Mouse (Mus musculus): Measurements from ENCODE around the gene Cbr4. TPM values are rescaled to one million over a fixed set of nuclear protein-coding genes. Genes with fewer than 3 reads are reported as not detected.

Cbr4 gene
- total RNA-seq, 4 experiments from 2014 or later: 24.7 to 29.7 (median 26.5) TPM

GRCm38 (mm10) chr8:61486923-61487529 lies 508 bp upstream of the Cbr4 start:
- DNase-seq (ENCODE audit: low spot score in 2 of 2): no peak

GRCm38 (mm10) chr8:61488631-61489030 lies 1.1 kb downstream of the Cbr4 start:
- DNase-seq (ENCODE audit: low spot score in 2 of 2): no peak

DNA sequence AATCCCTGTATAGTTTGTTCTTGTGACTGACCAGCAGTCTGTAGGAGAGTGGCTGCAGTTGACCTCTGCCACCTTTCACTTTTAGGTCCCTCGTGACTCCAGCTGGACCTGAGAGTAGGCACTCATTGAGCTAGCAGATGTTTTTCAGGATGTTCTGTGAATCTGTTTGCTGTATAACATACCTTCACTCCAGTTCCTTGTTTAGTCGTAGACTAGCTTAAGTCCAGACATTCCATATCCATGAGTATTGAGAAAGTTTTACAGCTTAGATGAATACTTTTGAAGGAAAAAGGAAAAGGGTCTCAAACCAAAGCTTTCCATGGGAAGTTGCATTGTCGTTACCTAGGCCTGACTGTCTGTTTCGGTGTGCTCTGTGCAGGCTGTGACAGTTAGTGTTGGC lies 9.6 kb downstream of the Cbr4 start:
- no peak for DNase-seq (ENCODE audit: low spot score in 2 of 2)

DNA sequence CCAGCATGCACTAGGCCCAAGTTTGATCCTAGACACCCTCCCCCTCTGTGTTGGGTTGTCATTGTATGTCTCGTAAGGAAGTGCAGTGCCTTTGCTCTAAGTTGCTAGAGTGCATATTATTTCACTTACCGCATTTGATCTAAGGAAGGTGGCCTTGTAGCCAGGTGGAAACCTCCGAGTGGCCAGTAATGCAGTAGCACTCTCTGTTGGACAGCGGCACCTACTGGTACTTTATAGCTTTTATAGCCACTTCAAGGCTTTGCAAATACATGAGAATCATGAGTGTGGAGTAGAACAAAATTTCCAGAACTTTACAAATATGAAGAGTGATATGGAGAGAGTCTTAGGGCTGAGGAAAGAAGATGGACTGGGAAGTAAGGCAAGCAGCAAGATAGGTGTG lies 11.5 kb downstream of the Cbr4 start:
- DNase-seq (ENCODE audit: low spot score in 2 of 2): no peak

DNA sequence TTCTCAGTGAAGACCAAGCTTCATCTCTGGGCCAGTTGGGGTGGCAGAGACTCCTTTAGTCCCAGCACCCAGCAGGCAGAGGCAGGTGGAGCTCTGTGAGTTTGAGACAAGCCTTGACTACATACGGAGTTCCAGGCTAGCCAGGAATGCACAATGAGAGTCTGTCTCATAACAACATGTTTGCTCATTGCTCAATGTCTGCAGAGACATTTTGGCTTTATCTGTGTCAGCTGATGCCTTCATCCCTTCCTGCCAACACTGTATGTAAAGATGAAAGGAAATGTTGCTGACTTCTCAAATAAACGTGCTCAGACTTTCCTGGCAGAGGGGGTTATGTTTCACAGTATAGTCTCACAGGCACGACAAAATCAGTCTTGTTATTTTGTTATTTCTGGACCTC lies 13.4 kb downstream of the Cbr4 start:
- no peak for DNase-seq (ENCODE audit: low spot score in 2 of 2)

GRCm38 (mm10) chr8:61502277-61502676 lies 14.7 kb downstream of the Cbr4 start:
- DNase-seq (ENCODE audit: low spot score in 2 of 2): no peak

DNA sequence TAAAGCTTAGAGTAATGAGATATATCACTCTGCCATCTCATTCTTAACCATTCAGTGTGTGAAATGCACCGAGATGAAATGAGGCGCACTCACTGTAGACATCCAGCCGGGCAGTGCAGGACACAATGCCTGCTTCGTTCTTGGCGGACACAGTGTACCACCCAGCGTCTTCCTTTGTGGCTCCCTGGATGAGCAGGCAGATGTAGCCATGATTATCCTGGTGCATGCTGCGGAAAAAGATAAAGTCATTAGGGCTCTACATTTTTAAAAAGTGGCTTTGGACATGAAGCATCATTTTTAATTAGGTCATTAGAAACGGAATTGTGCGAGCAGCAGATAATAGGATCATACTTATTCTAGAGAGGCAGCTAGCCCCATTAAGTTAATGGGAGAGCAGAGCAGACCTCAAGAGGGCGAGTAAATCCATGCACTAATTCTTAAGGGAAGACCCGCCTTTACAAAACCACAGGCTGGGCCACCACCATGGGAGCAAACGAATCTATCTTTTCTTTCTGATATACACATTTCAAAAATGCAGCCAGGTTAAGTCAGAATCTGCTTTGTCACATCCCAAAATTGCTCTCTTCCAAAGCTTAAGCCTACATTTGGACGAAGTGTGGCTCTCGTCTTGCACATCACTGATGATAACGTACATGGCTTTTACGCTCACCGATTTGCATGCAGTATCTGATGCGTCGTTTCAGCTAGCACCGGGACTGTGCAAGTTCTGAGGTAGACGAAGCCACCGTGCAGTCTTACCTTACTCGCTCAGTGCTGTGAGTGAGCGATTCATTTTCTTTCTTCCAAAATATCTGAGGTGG lies 27.8 kb downstream of the Cbr4 start:
- no peak for DNase-seq (ENCODE audit: low spot score in 2 of 2)

DNA sequence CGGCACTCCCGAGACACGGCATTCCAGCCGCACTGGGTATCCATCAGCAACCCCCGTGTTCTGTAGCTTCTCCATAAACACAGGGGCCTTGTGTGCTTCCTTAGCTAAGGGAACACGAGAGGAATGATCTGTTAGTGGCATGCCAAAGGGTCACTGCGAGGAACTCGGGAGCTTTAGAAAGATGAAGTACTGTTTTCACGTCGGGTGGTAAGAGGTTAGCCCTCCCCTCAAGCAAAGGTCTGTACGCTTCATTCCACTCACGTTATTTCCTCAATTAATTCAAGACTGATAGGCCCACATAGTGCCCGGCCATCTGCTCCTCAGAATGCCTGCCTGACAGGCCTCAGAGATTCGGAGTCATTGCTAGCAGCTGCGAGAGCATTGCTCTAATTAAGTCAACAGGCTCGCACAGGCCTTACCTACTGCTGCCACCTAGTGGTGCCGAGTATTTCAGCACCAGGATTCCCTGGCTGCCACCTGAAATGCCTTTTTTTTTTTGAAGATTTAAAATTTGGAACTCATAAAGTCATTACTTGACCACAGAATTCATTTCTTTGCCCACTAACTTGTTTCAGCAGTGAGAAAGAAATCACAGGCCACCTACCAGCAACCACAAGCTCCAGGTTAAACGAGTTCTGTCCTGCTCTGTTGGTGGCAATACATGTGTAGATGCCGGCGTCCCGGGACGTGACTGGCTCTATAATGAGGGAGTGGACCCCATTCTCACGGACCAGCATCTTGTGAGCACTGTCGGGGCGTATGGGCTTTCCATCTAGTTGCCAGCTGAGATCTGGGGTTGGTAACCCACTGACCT lies 28.6 kb downstream of the Cbr4 start:
- peak; percentile 74 to 78 for DNase-seq (ENCODE audit: low spot score in 2 of 2)

DNA sequence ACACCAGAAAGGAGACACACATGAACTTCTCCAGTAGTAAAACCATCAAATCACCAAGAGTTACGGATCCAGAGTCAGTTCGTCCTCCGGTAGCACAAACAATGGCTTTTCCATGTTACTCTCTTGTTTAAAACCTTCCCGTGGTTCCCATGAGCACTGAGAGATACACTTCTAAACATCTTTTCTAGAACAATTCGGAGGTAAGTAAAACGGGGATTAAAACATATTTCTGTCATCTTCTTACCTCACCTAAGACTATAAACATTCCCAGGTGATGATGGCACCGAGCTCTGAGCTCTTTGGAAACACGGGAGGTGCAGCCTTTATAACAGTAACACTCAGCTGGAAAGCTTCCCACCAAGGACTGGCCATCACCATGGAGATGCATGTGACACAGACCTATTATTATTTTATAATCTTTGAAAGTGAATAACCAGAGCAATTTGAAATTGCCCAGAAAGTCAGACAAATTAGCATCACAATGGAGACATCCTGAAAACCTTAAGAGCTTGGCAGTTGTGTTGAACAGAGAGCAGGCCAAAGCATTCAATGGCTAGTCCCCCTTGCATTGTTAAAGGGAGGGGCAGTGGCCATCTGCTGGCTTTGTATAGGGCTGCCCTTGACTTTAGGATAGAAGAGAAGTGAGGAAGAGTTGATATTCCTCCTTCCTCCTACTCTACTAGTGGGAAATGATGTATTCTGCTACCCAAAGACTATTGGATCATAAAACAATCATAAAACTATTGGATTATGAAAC lies 29.4 kb downstream of the Cbr4 start:
- no peak for DNase-seq (ENCODE audit: low spot score in 2 of 2)

GRCm38 (mm10) chr8:61517502-61518185 lies 30.1 kb downstream of the Cbr4 start:
- DNase-seq (ENCODE audit: low spot score in 2 of 2): no peak

GRCm38 (mm10) chr8:61522132-61522531 lies 34.6 kb downstream of the Cbr4 start:
- peak in 1 of 2 experiments; percentile 26 for DNase-seq (ENCODE audit: low spot score in 2 of 2)

GRCm38 (mm10) chr8:61527037-61527436 lies 39.5 kb downstream of the Cbr4 start:
- DNase-seq (ENCODE audit: low spot score in 2 of 2): no peak

DNA sequence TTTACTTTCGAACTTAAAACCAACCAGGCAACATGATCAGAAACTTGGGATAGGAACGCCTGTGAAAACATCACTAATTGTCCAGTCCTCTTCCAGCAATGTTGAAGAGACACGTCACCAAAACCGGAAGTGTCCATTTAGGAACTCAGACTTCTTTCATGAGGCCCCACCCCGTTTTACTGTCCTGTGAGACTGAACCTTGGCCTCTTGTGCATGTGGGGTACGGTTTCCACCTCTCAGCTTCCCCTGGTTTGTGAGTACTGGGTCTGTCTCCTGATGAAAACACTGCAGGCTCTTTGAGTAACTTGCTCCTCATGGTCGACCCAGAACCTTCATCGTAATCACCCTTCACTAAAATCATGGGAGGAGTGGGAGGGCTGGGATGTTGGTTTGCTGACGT lies 40.7 kb downstream of the Cbr4 start:
- no peak for DNase-seq (ENCODE audit: low spot score in 2 of 2)

GRCm38 (mm10) chr8:61528642-61529041 lies 41.1 kb downstream of the Cbr4 start:
- DNase-seq (ENCODE audit: low spot score in 2 of 2): no peak

DNA sequence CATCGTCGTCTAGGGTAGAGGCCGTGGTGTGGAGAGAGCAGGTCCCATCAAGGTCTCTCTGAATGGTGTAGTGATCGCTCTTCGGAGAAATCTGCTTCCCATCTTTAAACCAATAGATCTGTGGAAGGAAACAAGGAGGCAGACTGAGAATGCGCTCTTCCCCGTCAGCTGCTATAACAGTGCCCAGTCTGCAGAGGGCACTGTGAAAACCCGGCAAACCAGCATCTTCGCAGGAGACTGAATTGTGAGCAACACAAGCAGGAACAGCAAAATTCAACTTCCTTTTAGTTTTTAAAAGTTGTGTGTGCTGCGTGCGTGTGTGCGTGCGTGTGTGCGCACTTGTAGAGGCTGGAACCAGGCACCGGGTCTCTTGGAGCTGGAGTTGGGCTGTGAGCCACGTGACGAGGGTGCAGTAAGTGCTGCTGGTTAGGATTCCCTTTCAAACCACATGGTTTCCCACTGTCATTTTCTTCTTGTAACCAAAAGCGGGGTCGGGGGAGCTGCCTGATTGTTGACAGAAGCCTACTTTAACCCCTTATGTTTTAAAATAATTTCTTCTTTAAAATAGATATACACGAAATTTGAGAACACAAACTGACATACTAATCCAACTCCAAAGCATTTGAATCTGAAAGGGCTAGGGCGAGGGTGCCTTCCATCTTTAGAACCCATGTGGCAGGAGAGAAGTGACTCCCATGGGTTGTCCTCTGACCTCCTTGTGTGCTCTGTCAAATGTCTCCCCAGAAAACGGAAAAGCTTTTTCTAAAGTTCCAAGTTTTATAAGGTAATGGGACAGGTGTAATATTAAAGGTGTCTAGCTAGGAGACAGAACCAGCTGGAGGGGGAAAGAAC lies 44.6 kb downstream of the Cbr4 start:
- no peak for DNase-seq (ENCODE audit: low spot score in 2 of 2)

- DNase-seq (ENCODE audit: low spot score in 2 of 2): no peak
These were observed 45.3 kb downstream of the Cbr4 start for GRCm38 (mm10) chr8:61532831-61533230.

GRCm38 (mm10) chr8:61533356-61533926 lies 45.9 kb downstream of the Cbr4 start:
- no peak for DNase-seq (ENCODE audit: low spot score in 2 of 2)

- no peak for DNase-seq (ENCODE audit: low spot score in 2 of 2)
These were observed 47.9 kb downstream of the Cbr4 start for GRCm38 (mm10) chr8:61535472-61535871.

GRCm38 (mm10) chr8:61537471-61537870 lies 49.9 kb downstream of the Cbr4 start:
- DNase-seq (ENCODE audit: low spot score in 2 of 2): no peak

Data from left cerebral cortex, adult 8-10 months (tissue).